Mouse (Mus musculus): ENCODE measurements at regions not wholly inside any gene's neighbourhood (a gene's known extent, or its start where the extent isn't known, plus 50 kb on each side); places are given as distances from the start of the nearest gene placed in this dataset.

DNA sequence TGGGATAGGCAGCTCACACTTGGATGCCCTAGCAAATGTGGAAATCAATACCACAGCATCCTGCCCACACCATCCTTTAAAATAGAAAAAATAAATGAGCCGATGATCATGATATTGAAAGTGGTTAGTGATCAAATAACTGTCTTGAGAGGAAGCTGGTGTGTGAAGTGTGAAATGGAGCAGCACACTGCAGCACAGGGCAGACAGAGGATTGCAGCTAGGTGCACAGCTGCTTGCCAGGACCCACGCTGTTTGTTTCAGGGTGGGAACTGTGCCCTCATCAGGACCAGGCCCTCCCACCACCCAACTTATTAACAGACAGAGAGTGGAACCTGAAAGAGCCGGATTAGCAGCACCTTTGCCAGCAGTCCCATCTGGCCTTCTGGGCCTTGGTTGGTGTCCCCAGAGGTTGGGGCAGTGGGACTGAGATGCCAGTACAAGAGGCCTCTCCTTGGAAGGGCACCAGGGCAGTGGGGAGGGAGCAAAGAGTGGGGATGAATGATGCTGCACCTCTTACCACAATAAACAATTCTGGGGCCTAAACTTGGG, 191.2 kb upstream of the Tle1 start:
- ATAC-seq (ENCODE audit: low FRiP score, low read depth): no peak
- 69% methylated on average over 3 of the region's 3 CpGs for WGBS
- TF ChIP-seq POLR2A (IDR thresholded peaks at IDR 0.05; ENCODE audit: borderline replicate concordance, extremely low read depth, insufficient read depth, insufficient read length): no peak
- Histone ChIP-seq H3K4me3 (replicated peaks; ENCODE audit: low read length) (no peak overlapping the region), H3K9me3 (ENCODE audit: control insufficient read depth, low read length) (no peaks in the 10 kb centered on the region), H3K9ac (ENCODE audit: low read depth, low read length, severe bottlenecking) (no peak overlapping the region), H3K4me2 (replicated peaks; ENCODE audit: low read depth, low read length, severe bottlenecking) (no peak overlapping the region), H3K4me1 (ENCODE audit: control insufficient read depth, insufficient read depth, low read length) (peaks cover 5% of the 10 kb centered on the region; the same call in 1 of the 2 replicates), H3K27me3 (ENCODE audit: control insufficient read depth, insufficient read depth, low read length) (no peaks in the 10 kb centered on the region), H3K27ac (replicated peaks; ENCODE audit: low read depth, low read length) (no peak overlapping the region), H3K36me3 (ENCODE audit: control insufficient read depth, insufficient read depth, low read length) (no peaks in the 10 kb centered on the region)
- DNase-seq (ENCODE audit: low spot score): no peak

DNA sequence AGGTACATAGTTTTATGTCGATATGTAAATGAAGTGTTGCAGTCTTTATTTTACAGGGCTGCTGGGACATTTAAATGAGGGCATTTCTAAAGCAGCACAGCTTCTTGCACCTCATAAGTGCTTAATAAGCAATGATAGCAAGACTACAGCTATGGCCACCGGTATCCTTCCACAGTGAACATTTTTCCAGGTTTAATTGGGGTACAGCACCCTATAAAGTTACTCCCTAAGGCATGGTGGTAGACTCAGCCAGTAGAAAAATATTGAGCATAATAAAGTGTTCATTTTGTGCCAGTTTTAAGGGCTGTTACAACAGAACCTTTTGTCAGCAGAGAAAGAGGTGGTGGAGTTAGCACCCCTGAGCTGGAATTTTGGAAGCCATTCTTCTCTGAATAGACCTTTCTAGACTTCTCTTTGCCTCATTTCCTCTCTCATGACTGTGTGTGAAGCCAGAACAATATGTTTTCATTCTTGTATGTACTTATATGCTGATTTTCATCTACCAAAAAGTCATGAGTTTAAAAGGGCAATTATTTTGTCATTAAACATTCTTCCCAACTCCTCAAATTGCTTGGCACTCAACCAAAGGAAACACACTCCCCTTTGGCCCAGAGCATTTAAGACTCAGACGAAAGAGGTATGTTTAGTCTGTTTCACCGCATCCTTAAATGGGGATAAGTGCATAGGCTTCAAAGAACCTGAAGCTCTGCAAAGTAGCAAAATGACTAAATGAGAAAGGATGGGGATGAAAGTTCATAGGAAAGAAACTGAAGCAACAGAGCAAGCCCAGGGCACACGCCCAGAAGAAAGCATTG, 189.3 kb upstream of the Tle1 start:
- DNase-seq (ENCODE audit: low spot score) (peak; percentile 40), ATAC-seq (ENCODE audit: low FRiP score, low read depth) (peak; percentile 64)
- no peaks in the 10 kb centered on the region for H3K9me3 ChIP-seq (ENCODE audit: control insufficient read depth, low read length)
- TF ChIP-seq POLR2A (IDR thresholded peaks at IDR 0.05; ENCODE audit: borderline replicate concordance, extremely low read depth, insufficient read depth, insufficient read length): no peak
- no peak overlapping the region for H3K27ac ChIP-seq (replicated peaks; ENCODE audit: low read depth, low read length)
- no peak overlapping the region for H3K9ac ChIP-seq (ENCODE audit: low read depth, low read length, severe bottlenecking)
- peaks cover 13% of the 10 kb centered on the region for H3K4me1 ChIP-seq (ENCODE audit: control insufficient read depth, insufficient read depth, low read length)
- no peaks in the 10 kb centered on the region for H3K27me3 ChIP-seq (ENCODE audit: control insufficient read depth, insufficient read depth, low read length)
- 32% methylated on average over 5 of the region's 5 CpGs for WGBS
- no peak overlapping the region for H3K4me2 ChIP-seq (replicated peaks; ENCODE audit: low read depth, low read length, severe bottlenecking)
- H3K36me3 ChIP-seq (ENCODE audit: control insufficient read depth, insufficient read depth, low read length): no peaks in the 10 kb centered on the region
- no peak overlapping the region for H3K4me3 ChIP-seq (replicated peaks; ENCODE audit: low read length)

DNA sequence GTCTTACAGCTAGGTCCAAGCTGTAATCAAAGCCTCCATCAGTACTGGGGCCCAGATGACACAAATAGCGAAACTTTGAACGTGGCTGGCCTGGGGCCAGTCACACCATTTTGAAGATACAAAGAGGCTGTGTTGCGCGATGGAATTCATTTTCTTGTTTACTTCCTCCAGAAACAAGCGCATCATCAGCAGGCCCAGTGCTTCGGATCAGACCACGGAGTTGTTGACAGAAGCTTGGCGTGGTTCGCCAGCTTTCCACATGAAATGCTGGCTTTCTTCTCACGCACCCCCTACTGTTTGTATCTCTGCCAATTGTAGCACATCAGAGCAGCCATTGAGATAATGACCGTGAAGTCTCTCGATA, 184.2 kb upstream of the Tle1 start:
- Histone ChIP-seq H3K4me2 (replicated peaks; ENCODE audit: low read depth, low read length, severe bottlenecking) (no peak overlapping the region), H3K4me3 (replicated peaks; ENCODE audit: low read length) (no peak overlapping the region), H3K27me3 (ENCODE audit: control insufficient read depth, insufficient read depth, low read length) (no peaks in the 10 kb centered on the region), H3K4me1 (ENCODE audit: control insufficient read depth, insufficient read depth, low read length) (peaks cover 29% of the 10 kb centered on the region), H3K9me3 (ENCODE audit: control insufficient read depth, low read length) (no peaks in the 10 kb centered on the region), H3K9ac (ENCODE audit: low read depth, low read length, severe bottlenecking) (no peak overlapping the region), H3K27ac (replicated peaks; ENCODE audit: low read depth, low read length) (no peak overlapping the region), H3K36me3 (ENCODE audit: control insufficient read depth, insufficient read depth, low read length) (no peaks in the 10 kb centered on the region)
- DNase-seq (ENCODE audit: low spot score) (peak; percentile 87), ATAC-seq (ENCODE audit: low FRiP score, low read depth) (peak; percentile 64)
- 65% methylated on average over 12 of the region's 12 CpGs for WGBS
- no peak for TF ChIP-seq POLR2A (IDR thresholded peaks at IDR 0.05; ENCODE audit: borderline replicate concordance, extremely low read depth, insufficient read depth, insufficient read length)

DNA sequence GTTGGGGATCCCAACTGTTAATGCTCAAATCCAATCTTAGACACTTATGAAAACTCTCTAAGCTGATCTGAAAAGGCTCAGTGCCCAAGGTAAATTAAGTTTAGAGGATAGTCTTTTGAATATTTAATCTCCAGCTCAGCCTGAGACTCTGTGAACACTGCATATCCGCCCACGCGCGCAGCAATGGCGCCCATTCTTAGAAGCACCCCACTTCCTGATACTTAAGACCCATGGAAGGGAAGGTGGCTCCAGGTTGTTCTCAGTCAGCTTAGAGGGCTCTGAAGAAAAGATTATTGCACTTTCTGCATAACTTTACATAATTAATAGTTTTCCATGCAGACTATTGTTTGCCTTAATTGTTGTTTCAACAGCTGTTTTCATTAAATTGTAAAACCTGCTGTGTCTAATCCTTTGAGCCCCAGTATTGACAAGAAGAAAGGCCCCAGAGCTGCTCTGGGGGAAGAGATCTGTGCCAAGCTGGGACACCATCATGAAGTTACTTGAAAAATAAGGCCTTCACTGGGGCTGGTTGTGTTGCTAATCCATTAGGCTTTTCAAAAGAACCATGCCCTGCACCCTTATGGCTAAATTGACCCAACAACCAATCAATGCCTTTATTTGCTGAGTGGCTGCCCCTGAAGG, 183.7 kb upstream of the Tle1 start:
- TF ChIP-seq POLR2A (IDR thresholded peaks at IDR 0.05; ENCODE audit: borderline replicate concordance, extremely low read depth, insufficient read depth, insufficient read length): no peak
- Histone ChIP-seq H3K27me3 (ENCODE audit: control insufficient read depth, insufficient read depth, low read length) (no peaks in the 10 kb centered on the region), H3K4me2 (replicated peaks; ENCODE audit: low read depth, low read length, severe bottlenecking) (no peak overlapping the region), H3K36me3 (ENCODE audit: control insufficient read depth, insufficient read depth, low read length) (no peaks in the 10 kb centered on the region), H3K4me3 (replicated peaks; ENCODE audit: low read length) (no peak overlapping the region), H3K27ac (replicated peaks; ENCODE audit: low read depth, low read length) (no peak overlapping the region), H3K9ac (ENCODE audit: low read depth, low read length, severe bottlenecking) (no peak overlapping the region), H3K4me1 (ENCODE audit: control insufficient read depth, insufficient read depth, low read length) (peaks cover 29% of the 10 kb centered on the region), H3K9me3 (ENCODE audit: control insufficient read depth, low read length) (no peaks in the 10 kb centered on the region)
- no peak for ATAC-seq (ENCODE audit: low FRiP score, low read depth)
- WGBS: 89% methylated on average over 5 of the region's 5 CpGs
- no peak for DNase-seq (ENCODE audit: low spot score)

DNA sequence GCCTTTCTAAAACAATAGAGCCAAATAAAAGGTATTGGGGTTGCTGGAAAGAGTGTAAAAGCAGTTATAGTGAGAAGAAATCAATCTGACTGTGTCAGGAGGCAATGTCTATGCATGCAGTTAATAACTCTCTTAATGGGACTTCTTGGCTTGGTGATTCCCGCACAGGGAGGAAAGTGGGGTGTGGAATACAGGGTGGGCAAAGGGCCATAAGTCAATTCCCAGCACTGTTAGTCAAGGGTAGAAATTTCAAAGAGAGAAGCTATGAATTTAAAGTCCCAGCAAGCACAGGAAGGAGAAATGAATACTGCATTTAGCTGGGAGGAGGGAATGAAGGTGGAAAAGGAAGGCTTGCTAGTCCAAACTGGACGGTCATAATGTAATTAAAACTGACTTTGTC, 183.0 kb upstream of the Tle1 start:
- H3K27ac ChIP-seq (replicated peaks; ENCODE audit: low read depth, low read length): no peak overlapping the region

More for the DNA sequence above, 183.0 kb upstream of the Tle1 start:
- H3K27me3 ChIP-seq (ENCODE audit: control insufficient read depth, insufficient read depth, low read length): no peaks in the 10 kb centered on the region
- no peak overlapping the region for H3K4me3 ChIP-seq (replicated peaks; ENCODE audit: low read length)
- ATAC-seq (ENCODE audit: low FRiP score, low read depth) (no peak), DNase-seq (ENCODE audit: low spot score) (no peak)
- no peak overlapping the region for H3K9ac ChIP-seq (ENCODE audit: low read depth, low read length, severe bottlenecking)
- H3K36me3 ChIP-seq (ENCODE audit: control insufficient read depth, insufficient read depth, low read length): no peaks in the 10 kb centered on the region
- TF ChIP-seq POLR2A (IDR thresholded peaks at IDR 0.05; ENCODE audit: borderline replicate concordance, extremely low read depth, insufficient read depth, insufficient read length): no peak
- peaks cover 29% of the 10 kb centered on the region for H3K4me1 ChIP-seq (ENCODE audit: control insufficient read depth, insufficient read depth, low read length)
- no peaks in the 10 kb centered on the region for H3K9me3 ChIP-seq (ENCODE audit: control insufficient read depth, low read length)
- WGBS: 37% methylated on average over 2 of the region's 2 CpGs
- H3K4me2 ChIP-seq (replicated peaks; ENCODE audit: low read depth, low read length, severe bottlenecking): no peak overlapping the region
